Mouse (Mus musculus): ENCODE results near the gene Slc15a5.

- TF ChIP-seq MAFK (IDR thresholded peaks at IDR 0.05; ENCODE audit: insufficient read depth, low read depth, low read length) (no peak), ZNF384 (IDR thresholded peaks at IDR 0.05; ENCODE audit: low read depth, low read length) (no peak)
Observed at GRCm38 (mm10) chr6:137979802-137980201, 99.9 kb downstream of the Slc15a5 start.
